Mouse (Mus musculus) right cerebral cortex, adult 2 months (tissue): Measurements from ENCODE around the gene Rnf31.

Experiments used
- DNase-seq, 2 experiments: peaks; one replicate each; pipeline ENCODE4 v3.0.0; 2021 to 2022; ENCODE audit warnings: low spot score in 2 of 2

The Rnf31 gene

GRCm38 (mm10) chr14:55577871-55578667 lies 13.4 kb upstream of the Rnf31 start, which contains the start of gene Psme1:
Psme1 (plus strand) TSS chr14:55578123.
- peak; percentile 66 for DNase-seq

DNA sequence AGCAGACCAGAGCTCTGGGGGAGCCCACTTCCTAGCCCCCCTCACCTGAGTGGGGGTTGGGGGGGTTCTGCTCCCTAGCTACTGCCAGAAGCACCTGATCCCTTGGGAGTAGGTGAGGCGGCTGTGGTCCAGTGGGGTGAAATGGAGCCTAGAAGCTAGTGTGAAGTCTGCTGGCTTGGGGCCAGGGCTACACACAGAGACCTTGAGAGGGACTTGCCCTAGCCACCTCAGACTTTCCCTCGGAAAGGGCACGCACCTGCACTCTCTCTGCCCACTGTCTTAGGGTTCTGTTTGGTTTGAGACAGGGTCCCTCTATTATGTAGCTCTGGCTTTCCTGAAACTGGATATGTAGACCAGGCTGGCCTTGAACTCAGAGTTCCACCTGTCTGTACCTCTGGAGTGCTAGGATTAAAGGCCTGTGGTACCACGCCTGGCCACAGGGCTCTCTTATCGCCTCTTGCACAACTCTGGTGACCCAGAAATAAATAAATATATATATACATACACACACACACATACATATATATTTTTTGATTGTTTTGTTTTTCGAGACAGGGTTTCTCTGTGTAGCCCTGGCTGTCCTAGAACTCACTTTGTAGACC lies 12.7 kb upstream of the Rnf31 start:
- DNase-seq = no peak

- DNase-seq = no peak
Measured at GRCm38 (mm10) chr14:55579511-55580496, 11.7 kb upstream of the Rnf31 start.

GRCm38 (mm10) chr14:55580731-55581130 lies 10.8 kb upstream of the Rnf31 start:
- DNase-seq = no peak

GRCm38 (mm10) chr14:55581981-55582681 lies 9.4 kb upstream of the Rnf31 start:
- DNase-seq = no peak

- DNase-seq = no peak
Measured at GRCm38 (mm10) chr14:55584303-55584701, 7.2 kb upstream of the Rnf31 start.

- DNase-seq = peak; percentile 64 to 67
Measured at GRCm38 (mm10) chr14:55584702-55585565, 6.6 kb upstream of the Rnf31 start, which contains the start of gene Emc9. Emc9 (minus strand) TSS chr14:55585302.

DNA sequence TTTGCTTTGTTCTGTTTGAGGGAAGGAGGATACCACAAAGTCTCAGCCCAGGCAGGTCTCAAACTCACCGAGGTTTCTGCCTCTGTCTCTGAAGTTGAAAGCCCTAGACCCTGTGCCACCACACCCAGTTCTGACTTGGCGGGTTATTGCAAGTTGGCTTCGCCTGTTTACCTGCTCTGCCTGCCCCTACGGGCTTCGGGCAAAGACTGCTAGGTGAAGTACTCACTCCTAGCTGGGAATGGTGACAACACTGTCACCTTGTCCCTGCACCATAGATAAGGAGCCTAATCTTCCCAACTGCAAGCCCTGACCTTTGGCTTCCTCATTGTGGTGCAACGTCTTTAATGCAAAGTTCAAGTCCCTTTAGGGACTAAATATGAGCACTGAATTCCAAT lies 5.9 kb upstream of the Rnf31 start:
- DNase-seq = no peak

- DNase-seq = no peak
Measured at GRCm38 (mm10) chr14:55586149-55586548, 5.4 kb upstream of the Rnf31 start.

DNA sequence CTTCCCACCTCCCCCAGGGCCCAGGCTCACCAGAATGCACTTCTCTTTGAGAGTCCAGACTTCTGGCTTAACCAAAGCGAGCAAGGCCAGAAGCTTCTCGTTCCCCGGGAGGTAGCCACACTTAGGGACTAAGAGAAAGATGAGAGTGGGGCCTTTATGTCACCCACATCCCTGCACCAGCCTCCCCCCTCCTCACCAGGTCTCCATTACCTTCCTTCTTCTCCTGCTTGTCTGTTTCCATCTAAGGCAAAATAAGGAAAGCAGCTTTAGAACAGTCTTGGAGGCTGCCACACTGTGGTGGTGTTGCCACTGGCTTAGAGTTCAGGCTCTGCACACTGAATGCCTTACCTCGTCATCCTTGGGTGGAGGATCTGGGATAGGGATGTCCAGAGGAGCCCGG lies 2.2 kb upstream of the Rnf31 start:
- DNase-seq = no peak

DNA sequence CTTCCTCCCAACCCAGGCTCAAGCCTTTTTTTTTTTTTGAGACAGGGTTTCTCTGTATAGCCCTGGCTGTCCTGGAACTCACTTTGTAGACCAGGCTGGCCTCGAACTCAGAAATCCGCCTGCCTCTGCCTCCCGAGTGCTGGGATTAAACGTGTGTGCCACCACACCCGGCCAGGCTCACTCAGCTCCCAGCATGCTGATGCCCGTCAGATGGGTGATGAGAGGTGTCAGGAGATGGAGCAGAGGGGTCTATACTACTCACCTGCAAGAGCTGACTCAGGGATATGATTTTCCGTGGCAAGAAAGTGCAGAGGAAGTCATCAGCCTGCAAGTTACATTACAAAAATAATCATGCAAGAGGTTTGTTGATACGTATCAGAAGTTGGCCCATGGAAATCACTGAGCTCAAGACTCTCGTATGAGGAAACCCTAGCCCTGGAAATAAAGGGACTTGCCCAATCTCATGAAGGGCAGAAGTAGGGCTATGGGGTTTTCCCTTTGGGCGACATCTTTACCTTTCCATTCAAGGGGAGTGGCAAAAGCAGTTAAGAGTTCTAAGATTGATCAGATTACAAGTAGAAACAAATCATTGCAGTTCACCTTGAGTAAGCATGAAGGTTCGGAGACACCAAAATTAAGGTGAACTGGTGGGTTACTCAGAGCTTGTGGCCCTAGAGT lies 1.6 kb upstream of the Rnf31 start:
- no peak for DNase-seq

GRCm38 (mm10) chr14:55590748-55591330 lies 669 bp upstream of the Rnf31 start, which contains the start of gene Psme2:
Psme2 (minus strand) TSS chr14:55591113.
- DNase-seq = peak; percentile 89 to 93

DNA sequence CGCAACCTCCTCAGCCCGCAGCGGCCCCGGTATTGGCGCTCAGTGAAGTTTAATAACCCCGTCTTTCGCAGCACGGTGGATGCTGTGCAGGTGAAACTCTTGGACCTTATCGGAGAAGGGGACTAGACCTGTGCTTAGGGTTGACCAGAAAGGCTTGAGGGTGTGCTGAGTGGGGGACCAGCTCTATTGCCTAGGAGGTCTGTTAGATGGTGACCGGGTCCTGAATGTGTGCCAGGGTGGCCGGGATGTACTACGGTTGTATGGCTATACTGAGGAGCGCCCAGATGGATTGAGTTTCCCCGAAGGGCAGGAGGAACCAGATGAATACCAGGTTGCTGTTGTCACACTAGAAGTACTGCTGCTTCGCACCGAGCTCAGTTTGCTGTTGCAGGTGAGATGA lies 718 bp downstream of the Rnf31 start:
- DNase-seq = no peak

- peak in 1 of 2 experiments; percentile 25 for DNase-seq
Measured at GRCm38 (mm10) chr14:55596036-55596690, 4.7 kb downstream of the Rnf31 start.

- no peak for DNase-seq
Measured at GRCm38 (mm10) chr14:55598521-55599390, 7.2 kb downstream of the Rnf31 start.

DNA sequence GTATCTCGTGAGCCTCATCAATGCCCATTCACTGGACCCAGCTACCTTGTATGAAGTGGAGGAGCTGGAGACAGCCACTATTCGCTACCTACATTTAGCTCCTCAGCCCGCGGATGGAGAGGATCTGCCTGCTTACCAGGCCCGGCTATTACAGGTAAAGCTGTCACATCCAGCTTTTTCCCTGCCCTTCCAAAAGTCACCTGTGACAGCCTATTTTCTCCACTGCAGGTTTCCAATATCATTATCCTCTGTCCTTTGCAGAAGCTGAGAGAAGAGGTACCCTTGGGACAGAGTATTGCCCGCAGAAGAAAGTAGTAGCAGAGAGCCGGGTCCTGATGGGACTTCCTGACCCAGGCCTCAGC lies 11.7 kb downstream of the Rnf31 start, which contains the start of gene Irf9:
Gene Irf9 (plus strand): TSS at position 301 of the 362 bp plus-strand sequence.
- no peak for DNase-seq

DNA sequence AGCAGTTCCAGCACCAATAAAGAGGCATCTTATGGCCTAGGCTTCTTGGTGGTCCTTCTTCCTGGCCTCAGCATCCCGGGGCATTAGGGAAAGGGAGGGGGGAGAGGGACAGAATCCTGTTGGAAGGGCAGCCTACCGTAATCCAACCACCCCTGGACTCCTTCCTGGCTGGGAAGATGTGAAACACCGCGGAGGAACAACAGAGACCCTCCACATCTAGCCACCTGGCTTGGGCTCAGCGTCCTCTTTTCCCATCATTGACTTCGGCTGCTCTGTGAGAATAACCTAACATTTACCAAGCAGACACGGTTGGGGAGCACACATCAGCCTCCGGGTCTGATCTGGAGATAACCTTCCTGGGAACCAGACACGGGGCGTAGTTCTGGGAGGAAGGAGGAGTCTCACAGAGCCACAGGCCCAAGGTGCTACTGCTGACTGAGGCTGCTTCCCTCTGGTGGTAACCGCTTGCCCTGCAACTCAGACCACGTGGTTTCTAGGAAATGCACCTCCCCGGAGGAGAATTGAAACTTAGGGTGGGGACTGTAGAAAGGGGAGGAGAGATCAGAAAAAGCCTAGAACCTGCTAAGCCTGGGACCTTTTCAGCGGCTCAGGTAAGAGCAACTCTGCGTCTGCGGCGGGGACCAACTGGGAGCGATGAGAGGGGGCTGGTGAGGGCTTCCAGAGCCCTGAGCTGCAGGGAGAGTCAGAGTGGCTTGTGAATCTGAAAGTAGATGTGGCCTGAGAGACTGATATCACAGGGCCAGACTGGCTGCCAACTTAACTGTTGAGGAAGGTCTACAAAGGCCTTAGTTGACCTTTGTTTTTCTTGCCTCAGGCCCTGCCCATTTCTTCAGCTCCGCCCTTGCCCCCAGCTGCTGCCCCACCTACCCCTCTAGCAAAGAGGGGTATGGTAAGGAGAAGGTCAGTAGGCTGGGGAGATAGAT lies 12.4 kb downstream of the Rnf31 start:
- peak; percentile 84 to 91 for DNase-seq
